Mouse (Mus musculus): ENCODE results near the gene Slc9b1.

Slc9b1 gene

GRCm38 (mm10) chr3:135438531-135438912, 90.7 kb downstream of the Slc9b1 start:
- peak; percentile 92 for DNase-seq (ENCODE audit: low spot score)

- peak; percentile 73 for DNase-seq (ENCODE audit: low spot score)
Measured at GRCm38 (mm10) chr3:135438913-135439531, 91.2 kb downstream of the Slc9b1 start.

- DNase-seq (ENCODE audit: low spot score) = no peak
Measured at GRCm38 (mm10) chr3:135439651-135440050, 91.8 kb downstream of the Slc9b1 start.

GRCm38 (mm10) chr3:135440221-135440620, 92.4 kb downstream of the Slc9b1 start:
- DNase-seq (ENCODE audit: low spot score) = peak; percentile 10

GRCm38 (mm10) chr3:135440621-135441020, 92.8 kb downstream of the Slc9b1 start:
- no peak for DNase-seq (ENCODE audit: low spot score)

GRCm38 (mm10) chr3:135444930-135445329, 97.1 kb downstream of the Slc9b1 start:
- DNase-seq (ENCODE audit: low spot score) = no peak
